Mouse (Mus musculus): Measurements from ENCODE around the gene AU041133.
"Not testable (repeated sequence)": the region's sequence is repeated elsewhere in the genome, so short reads cannot be mapped to it uniquely, and the experiment has no call there.

Gene AU041133

GRCm38 (mm10) chr10:82127850-82128401 lies at the start of gene AU041133:
Gene AU041133 (plus strand): TSS chr10:82128013.
- DNase-seq = peak; percentile 91

GRCm38 (mm10) chr10:82082728-82083621 lies 44.8 kb upstream of the AU041133 start, which contains the start of gene BC024063:
Gene BC024063 (plus strand): TSS chr10:82083353.
- peak; percentile 72 for DNase-seq

GRCm38 (mm10) chr10:82083622-82083971 lies 44.2 kb upstream of the AU041133 start:
- DNase-seq = not testable (repeated sequence)

- no peak for DNase-seq
Measured at GRCm38 (mm10) chr10:82117206-82117605, 10.6 kb upstream of the AU041133 start.

GRCm38 (mm10) chr10:82145282-82145681 lies 17.5 kb downstream of the AU041133 start:
- no peak for DNase-seq

GRCm38 (mm10) chr10:82147571-82147970 lies 19.8 kb downstream of the AU041133 start:
- DNase-seq = no peak

GRCm38 (mm10) chr10:82167777-82168176 lies 40.0 kb downstream of the AU041133 start:
- no peak for DNase-seq

GRCm38 (mm10) chr10:82169776-82170175 lies 42.0 kb downstream of the AU041133 start:
- DNase-seq = no peak

- peak; percentile 15 for DNase-seq
Measured at GRCm38 (mm10) chr10:82170808-82171207, 43.0 kb downstream of the AU041133 start.

- DNase-seq = peak; percentile 89
Measured at GRCm38 (mm10) chr10:82178257-82179064, 50.6 kb downstream of the AU041133 start.
